Mouse (Mus musculus) liver, embryonic 16.5 days (tissue): ENCODE measurements at regions not wholly inside any gene's neighbourhood (a gene's known extent, or its start where the extent isn't known, plus 50 kb on each side); places are given as distances from the start of the nearest gene placed in this dataset.

Experiments used
- ATAC-seq: fragments of 200-750 bp; cut with Nextera tagmentation; 2 replicates; pipeline ENCODE4 v1.8.0; 2017; ENCODE audit warnings: low read depth, mild to moderate bottlenecking, moderate number of reproducible peaks, moderate library complexity
- H3K27ac ChIP-seq: fragments of 300-500 bp; sonication (generic); 2 replicates; pipeline ENCODE4 v1.5.1; 2014; ENCODE audit warnings: mild to moderate bottlenecking, low read length
- H3K27me3 ChIP-seq: fragments of 300-500 bp; sonication (generic); 2 replicates; pipeline ENCODE4 v1.6.1; 2014; ENCODE audit warnings: low read depth, low read length, mixed read lengths; ENCODE audit not compliant: control insufficient read depth, insufficient read depth
- H3K36me3 ChIP-seq: fragments of 300-500 bp; sonication (generic); 2 replicates; pipeline ENCODE4 v1.6.1; 2014; ENCODE audit warnings: mild to moderate bottlenecking; ENCODE audit not compliant: control insufficient read depth, insufficient read depth
- H3K4me1 ChIP-seq: fragments of 300-500 bp; sonication (generic); 2 replicates; pipeline ENCODE4 v1.6.1; 2014; ENCODE audit warnings: low read depth, low read length, mixed read lengths; ENCODE audit not compliant: control insufficient read depth
- H3K4me2 ChIP-seq: fragments of 300-500 bp; sonication (generic); 2 replicates; pipeline ENCODE4 v1.6.1; 2014; ENCODE audit warnings: low read depth, low read length, mixed read lengths
- H3K4me3 ChIP-seq: fragments of 300-500 bp; sonication (generic); 2 replicates; pipeline ENCODE4 v1.5.1; 2014; ENCODE audit warnings: low read depth, mild to moderate bottlenecking, low read length
- H3K9ac ChIP-seq: fragments of 300-500 bp; sonication (generic); 2 replicates; pipeline ENCODE4 v1.6.1; 2014; ENCODE audit warnings: low read depth, low read length
- H3K9me3 ChIP-seq: fragments of 300-500 bp; sonication (generic); replicated peaks from 2 replicates; pipeline ENCODE4 v1.6.1; 2016; ENCODE audit warnings: low read length; ENCODE audit not compliant: control insufficient read depth
- WGBS: fragments of 180-500 bp; shearing (Covaris S2); extraction: QIAGEN DNeasy Blood & Tissue Kit; methylation state at CpG from one replicate; pipeline ENCODE4 v1.1.7; 2014; ENCODE audit not compliant: insufficient replicate concordance; 5-methylcytosine and 5-hydroxymethylcytosine counted together

- no peak overlapping the region for H3K4me2 ChIP-seq
- 69% methylated on average over 2 of the region's 2 CpGs for WGBS
- H3K9me3 ChIP-seq = no peaks in the 10 kb centered on the region
- no peak for ATAC-seq
- no peak overlapping the region for H3K9ac ChIP-seq
- H3K27ac ChIP-seq = no peak overlapping the region
- H3K36me3 ChIP-seq = no peaks in the 10 kb centered on the region
- H3K27me3 ChIP-seq = no peaks in the 10 kb centered on the region
- no peaks in the 10 kb centered on the region for H3K4me1 ChIP-seq
- H3K4me3 ChIP-seq = no peak overlapping the region
Measured at GRCm38 (mm10) chr13:114587621-114588020, 128.9 kb upstream of the Fst start.

GRCm38 (mm10) chr13:114603341-114603740 lies 144.6 kb upstream of the Fst start:
- no peak overlapping the region for H3K9ac ChIP-seq
- no peaks in the 10 kb centered on the region for H3K27me3 ChIP-seq
- H3K4me3 ChIP-seq = no peak overlapping the region
- WGBS = 67% methylated on average over 13 of the region's 13 CpGs
- H3K9me3 ChIP-seq = no peaks in the 10 kb centered on the region
- H3K36me3 ChIP-seq = no peaks in the 10 kb centered on the region
- no peak overlapping the region for H3K4me2 ChIP-seq
- H3K27ac ChIP-seq = no peak overlapping the region
- H3K4me1 ChIP-seq = no peaks in the 10 kb centered on the region
- no peak for ATAC-seq

GRCm38 (mm10) chr13:114604037-114604694 lies 145.4 kb upstream of the Fst start:
- ATAC-seq = no peak

GRCm38 (mm10) chr13:114613909-114614308 lies 155.2 kb upstream of the Fst start:
- no peaks in the 10 kb centered on the region for H3K4me1 ChIP-seq
- no peaks in the 10 kb centered on the region for H3K27me3 ChIP-seq
- H3K4me3 ChIP-seq = no peak overlapping the region
- no peak overlapping the region for H3K27ac ChIP-seq
- no peak overlapping the region for H3K4me2 ChIP-seq
- WGBS = 72% methylated on average over 1 of the region's 1 CpGs
- no peak overlapping the region for H3K9ac ChIP-seq
- ATAC-seq = no peak
- H3K9me3 ChIP-seq = no peaks in the 10 kb centered on the region
- no peaks in the 10 kb centered on the region for H3K36me3 ChIP-seq

More at GRCm38 (mm10) chr13:114604037-114604694, 145.4 kb upstream of the Fst start:
- no peak overlapping the region for H3K9ac ChIP-seq
- H3K27ac ChIP-seq = no peak overlapping the region
- no peaks in the 10 kb centered on the region for H3K9me3 ChIP-seq
- no peaks in the 10 kb centered on the region for H3K27me3 ChIP-seq
- no peaks in the 10 kb centered on the region for H3K4me1 ChIP-seq
- H3K36me3 ChIP-seq = no peaks in the 10 kb centered on the region
- no peak overlapping the region for H3K4me3 ChIP-seq
- WGBS = 57% methylated on average over 11 of the region's 11 CpGs
- no peak overlapping the region for H3K4me2 ChIP-seq

- Histone ChIP-seq H3K4me2 (no peak overlapping the region), H3K4me1 (no peaks in the 10 kb centered on the region), H3K9ac (no peak overlapping the region), H3K27ac (no peak overlapping the region), H3K36me3 (no peaks in the 10 kb centered on the region), H3K4me3 (no peak overlapping the region), H3K27me3 (no peaks in the 10 kb centered on the region), H3K9me3 (no peaks in the 10 kb centered on the region)
- ATAC-seq = no peak
- 69% methylated on average over 4 of the region's 4 CpGs for WGBS
Measured at GRCm38 (mm10) chr13:114619416-114619815, 160.7 kb upstream of the Fst start.

- ATAC-seq = no peak
- WGBS = 72% methylated on average over 4 of the region's 4 CpGs
- Histone ChIP-seq H3K9me3 (no peaks in the 10 kb centered on the region), H3K27me3 (no peaks in the 10 kb centered on the region), H3K4me2 (no peak overlapping the region), H3K4me1 (no peaks in the 10 kb centered on the region), H3K36me3 (no peaks in the 10 kb centered on the region), H3K27ac (no peak overlapping the region), H3K9ac (no peak overlapping the region), H3K4me3 (no peak overlapping the region)
Measured at GRCm38 (mm10) chr13:114636731-114637130, 178.0 kb upstream of the Fst start.

- WGBS = 77% methylated on average over 2 of the region's 2 CpGs
- H3K27ac ChIP-seq = no peak overlapping the region
- H3K9ac ChIP-seq = no peak overlapping the region
- H3K9me3 ChIP-seq = no peaks in the 10 kb centered on the region
- no peaks in the 10 kb centered on the region for H3K27me3 ChIP-seq
- no peak for ATAC-seq
- H3K4me1 ChIP-seq = no peaks in the 10 kb centered on the region
- H3K4me3 ChIP-seq = no peak overlapping the region
- no peak overlapping the region for H3K4me2 ChIP-seq
- H3K36me3 ChIP-seq = no peaks in the 10 kb centered on the region
Measured at GRCm38 (mm10) chr13:114639531-114639930, 178.5 kb upstream of the Mocs2 start.

GRCm38 (mm10) chr13:114641688-114642390 lies 176.2 kb upstream of the Mocs2 start:
- no peak for ATAC-seq
- 58% methylated on average over 9 of the region's 9 CpGs for WGBS
- no peaks in the 10 kb centered on the region for H3K27me3 ChIP-seq
- H3K4me2 ChIP-seq = no peak overlapping the region
- H3K4me1 ChIP-seq = no peaks in the 10 kb centered on the region
- H3K9me3 ChIP-seq = no peaks in the 10 kb centered on the region
- H3K36me3 ChIP-seq = no peaks in the 10 kb centered on the region
- H3K9ac ChIP-seq = no peak overlapping the region
- H3K4me3 ChIP-seq = no peak overlapping the region
- no peak overlapping the region for H3K27ac ChIP-seq

- no peak overlapping the region for H3K27ac ChIP-seq
- H3K9me3 ChIP-seq = no peaks in the 10 kb centered on the region
- no peak for ATAC-seq
- WGBS = 59% methylated on average over 3 of the region's 3 CpGs
- no peak overlapping the region for H3K4me3 ChIP-seq
- no peaks in the 10 kb centered on the region for H3K4me1 ChIP-seq
- no peaks in the 10 kb centered on the region for H3K36me3 ChIP-seq
- no peaks in the 10 kb centered on the region for H3K27me3 ChIP-seq
- H3K9ac ChIP-seq = no peak overlapping the region
- no peak overlapping the region for H3K4me2 ChIP-seq
Measured at GRCm38 (mm10) chr13:114642901-114643491, 175.0 kb upstream of the Mocs2 start.
